Mouse (Mus musculus) myocyte (in vitro differentiated cells): ENCODE data around the gene Ccdc182. TPM values are rescaled to one million over a fixed set of nuclear protein-coding genes. Genes with fewer than 3 reads are reported as not detected.

Experiments used
- H3K27me3 ChIP-seq: one replicate; pipeline ENCODE4 v1.6.1; 2011; ENCODE audit not compliant: control insufficient read depth, insufficient read depth, insufficient read length
- H3K36me3 ChIP-seq: one replicate; pipeline ENCODE4 v1.6.1; 2011; ENCODE audit not compliant: control insufficient read depth, insufficient read depth
- H3K4me2 ChIP-seq: one replicate; pipeline ENCODE4 v1.6.1; 2011; ENCODE audit warnings: low read depth, control low read depth
- H3K4me3 ChIP-seq: one replicate; pipeline ENCODE4 v1.5.1; 2011; ENCODE audit warnings: mild to moderate bottlenecking, control low read depth, moderate library complexity
- H3K79me2 ChIP-seq: one replicate; pipeline ENCODE4 v1.6.1; 2011; ENCODE audit not compliant: control insufficient read depth, insufficient read depth
- H3ac ChIP-seq: one replicate; pipeline ENCODE4 v1.6.1; 2011; ENCODE audit not compliant: control insufficient read depth, insufficient read length
- CEBPB ChIP-seq: IDR thresholded peaks from 2 replicates; pipeline ENCODE4 v1.6.1; 2011; ENCODE audit warnings: mild to moderate bottlenecking, moderate library complexity; ENCODE audit not compliant: poor library complexity, insufficient read depth, severe bottlenecking
- E2F4 ChIP-seq: IDR thresholded peaks from one replicate; pipeline ENCODE4 v1.6.1; 2011; ENCODE audit warnings: mild to moderate bottlenecking, control low read depth, moderate library complexity; ENCODE audit not compliant: insufficient read depth
- MAX ChIP-seq: IDR thresholded peaks from one replicate; pipeline ENCODE4 v1.6.1; 2011; ENCODE audit warnings: low read depth, mild to moderate bottlenecking, control low read depth
- MYOD1 ChIP-seq, 3 experiments: IDR thresholded peaks; one replicate each; pipeline ENCODE4 v1.6.1; 2011; ENCODE audit warnings: control low read depth in 2 of 3, low read depth in 2 of 3, mild to moderate bottlenecking in 2 of 3, moderate library complexity in 1 of 3; ENCODE audit not compliant: insufficient read length in 2 of 3, control insufficient read depth in 1 of 3
- MYOG ChIP-seq, 3 experiments: IDR thresholded peaks; one replicate each; pipeline ENCODE4 v1.6.1; 2011; ENCODE audit warnings: control low read depth in 2 of 3, low read depth in 2 of 3, mild to moderate bottlenecking in 2 of 3; ENCODE audit not compliant: insufficient read length in 2 of 3, control insufficient read depth in 1 of 3, insufficient read depth in 1 of 3
- POLR2A ChIP-seq: IDR thresholded peaks from one replicate; pipeline ENCODE4 v1.6.1; 2011; ENCODE audit warnings: low read depth, mild to moderate bottlenecking, control low read depth, moderate library complexity; ENCODE audit not compliant: insufficient read length
- POLR2AphosphoS2 ChIP-seq: IDR thresholded peaks from one replicate; pipeline ENCODE4 v1.6.1; 2011; ENCODE audit warnings: low read depth, control low read depth; ENCODE audit not compliant: insufficient read length
- REST ChIP-seq: IDR thresholded peaks from one replicate; pipeline ENCODE4 v1.6.1; 2011; ENCODE audit warnings: mild to moderate bottlenecking, control low read depth, moderate library complexity; ENCODE audit not compliant: insufficient read depth, insufficient read length
- SRF ChIP-seq: IDR thresholded peaks from one replicate; pipeline ENCODE4 v1.6.1; 2011; ENCODE audit warnings: low read depth; ENCODE audit not compliant: control insufficient read depth, insufficient read length
- TCF12 ChIP-seq: IDR thresholded peaks from one replicate; pipeline ENCODE4 v1.6.1; 2011; ENCODE audit warnings: mild to moderate bottlenecking, control low read depth; ENCODE audit not compliant: poor library complexity, insufficient read depth, severe bottlenecking
- TCF3 ChIP-seq: IDR thresholded peaks from one replicate; pipeline ENCODE4 v1.6.1; 2011; ENCODE audit warnings: low read depth, control low read depth; ENCODE audit not compliant: insufficient read length
- USF1 ChIP-seq: IDR thresholded peaks from one replicate; pipeline ENCODE4 v1.6.1; 2011; ENCODE audit warnings: low read depth, mild to moderate bottlenecking, control low read depth, moderate library complexity
- polyA plus RNA-seq: library from polyadenylated mRNA; unstranded; fragments of >200 nt; fragmentation: generic; extraction: Trizol; gene quantifications from one replicate; pipeline ENCODE4 v1.2.1, GENCODE M21; 2012; ENCODE audit warnings: missing spikeins

The Ccdc182 gene
- polyA plus RNA-seq, 1 experiment: not detected

GRCm38 (mm10) chr11:88251972-88252766 is 41.7 kb upstream of the Ccdc182 start:
- H3K79me2 ChIP-seq: no peaks in the 10 kb centered on the region
- no peaks in the 10 kb centered on the region for H3K36me3 ChIP-seq
- H3K27me3 ChIP-seq: no peaks in the 10 kb centered on the region
- no peak overlapping the region for H3ac ChIP-seq
- H3K4me3 ChIP-seq: no peak overlapping the region
- H3K4me2 ChIP-seq: peak overlapping the region; percentile 36
- TF ChIP-seq MYOG (IDR thresholded peaks at IDR 0.05; ENCODE audit: control insufficient read depth in 1 of 3, insufficient read depth in 1 of 3, insufficient read length in 2 of 3, low read depth in 2 of 3) (peak in 1 of 3 experiments; percentile 23), TCF3 (no peak)

GRCm38 (mm10) chr11:88252767-88253513 is 40.9 kb upstream of the Ccdc182 start:
- Histone ChIP-seq H3K27me3 (no peaks in the 10 kb centered on the region), H3ac (no peak overlapping the region), H3K4me2 (peak overlapping the region; percentile 64), H3K36me3 (no peaks in the 10 kb centered on the region), H3K79me2 (no peaks in the 10 kb centered on the region), H3K4me3 (no peak overlapping the region)
- no peak for TF ChIP-seq MAX
- peak; percentile 87 to 98 (median 97) for TF ChIP-seq MYOD1 (IDR thresholded peaks at IDR 0.05; ENCODE audit: control insufficient read depth in 1 of 3, insufficient read length in 2 of 3, low read depth in 2 of 3)
- peak; percentile 35 for TF ChIP-seq POLR2A
- TF ChIP-seq TCF3: peak; percentile 94
- no peak for TF ChIP-seq POLR2AphosphoS2
- TF ChIP-seq MYOG (IDR thresholded peaks at IDR 0.05; ENCODE audit: control insufficient read depth in 1 of 3, insufficient read depth in 1 of 3, insufficient read length in 2 of 3, low read depth in 2 of 3): peak; percentile 100
- TF ChIP-seq CEBPB: no peak
- peak; percentile 97 for TF ChIP-seq TCF12

- no peaks in the 10 kb centered on the region for H3K27me3 ChIP-seq
- H3K4me2 ChIP-seq: peak overlapping the region; percentile 64
- TF ChIP-seq SRF (no peak), MYOD1 (IDR thresholded peaks at IDR 0.05; ENCODE audit: control insufficient read depth in 1 of 3, insufficient read length in 2 of 3, low read depth in 2 of 3) (no peak), E2F4 (no peak), TCF3 (no peak), CEBPB (no peak), POLR2AphosphoS2 (no peak), REST (no peak), TCF12 (no peak)
- H3K4me3 ChIP-seq: no peak overlapping the region
- H3K79me2 ChIP-seq: no peaks in the 10 kb centered on the region
- H3ac ChIP-seq: no peak overlapping the region
- H3K36me3 ChIP-seq: no peaks in the 10 kb centered on the region
These were observed 40.2 kb upstream of the Ccdc182 start for GRCm38 (mm10) chr11:88253514-88254167.

GRCm38 (mm10) chr11:88257700-88258099 is 36.2 kb upstream of the Ccdc182 start:
- no peaks in the 10 kb centered on the region for H3K36me3 ChIP-seq
- no peaks in the 10 kb centered on the region for H3K79me2 ChIP-seq
- no peak overlapping the region for H3K4me2 ChIP-seq
- TF ChIP-seq POLR2A (no peak), E2F4 (no peak), MYOG (IDR thresholded peaks at IDR 0.05; ENCODE audit: control insufficient read depth in 1 of 3, insufficient read depth in 1 of 3, insufficient read length in 2 of 3, low read depth in 2 of 3) (no peak), SRF (no peak), USF1 (no peak), TCF3 (no peak), MAX (no peak), REST (no peak), POLR2AphosphoS2 (no peak), CEBPB (no peak)
- H3K4me3 ChIP-seq: no peak overlapping the region
- no peak overlapping the region for H3ac ChIP-seq
- no peaks in the 10 kb centered on the region for H3K27me3 ChIP-seq

- no peak overlapping the region for H3K4me2 ChIP-seq
- no peaks in the 10 kb centered on the region for H3K27me3 ChIP-seq
- no peaks in the 10 kb centered on the region for H3K36me3 ChIP-seq
- no peaks in the 10 kb centered on the region for H3K79me2 ChIP-seq
- no peak overlapping the region for H3K4me3 ChIP-seq
- H3ac ChIP-seq: no peak overlapping the region
- TF ChIP-seq TCF12 (no peak), POLR2AphosphoS2 (no peak), MYOD1 (IDR thresholded peaks at IDR 0.05; ENCODE audit: control insufficient read depth in 1 of 3, insufficient read length in 2 of 3, low read depth in 2 of 3) (no peak), TCF3 (no peak), E2F4 (no peak), USF1 (no peak), SRF (no peak), POLR2A (no peak), REST (no peak), CEBPB (no peak), MAX (no peak), MYOG (IDR thresholded peaks at IDR 0.05; ENCODE audit: control insufficient read depth in 1 of 3, insufficient read depth in 1 of 3, insufficient read length in 2 of 3, low read depth in 2 of 3) (no peak)
These were observed 35.6 kb upstream of the Ccdc182 start for GRCm38 (mm10) chr11:88258212-88258611.
